Mouse (Mus musculus) Patski (cell line): Measurements from ENCODE around the gene L1cam. TPM values are rescaled to one million over a fixed set of nuclear protein-coding genes. Genes with fewer than 3 reads are reported as not detected.

Source experiments
- ATAC-seq: fragments of 100-300 bp; one replicate; pipeline ENCODE4 v1.8.0; 2021
- CTCF ChIA-PET: fragments of 350-600 bp; sonication (Branson Sonifier 250); formaldehyde crosslinking; loops from one replicate; lab custom pipeline; 2022; ENCODE audit warnings: inconsistent platforms; lab: Charles Lee
- POLR2A ChIA-PET: fragments of 350-600 bp; sonication (Branson Sonifier 250); formaldehyde crosslinking; loops from one replicate; lab custom pipeline; 2022; ENCODE audit warnings: antibody characterized with exemption, inconsistent platforms; lab: Charles Lee
- DNase-seq: peaks from one replicate; pipeline ENCODE4 v3.0.0-alpha.2; 2011; ENCODE audit warnings: low read depth, low spot score
- H3K27me3 ChIP-seq: fragments of 371-371 bp; one replicate; pipeline ENCODE4 v1.5.1; 2021
- CTCF ChIP-seq: fragments of 100-300 bp; IDR thresholded peaks from one replicate; pipeline ENCODE4 v1.5.1; 2021
- in situ Hi-C: fragments of 300-500 bp; cut with MboI; formaldehyde crosslinking; loops from 3 replicates; pipeline ENCODE4 v1.11.1; 2018; ENCODE audit warnings: low pct_unique_long_range_greater_than_20kb, mixed read lengths
- polyA plus RNA-seq: library from polyadenylated mRNA; unstranded; gene quantifications from one replicate; pipeline ENCODE4 v1.2.3, GENCODE M21; 2021

L1cam gene
- polyA plus RNA-seq, 1 experiment from 2014 or later = 320 TPM

DNA sequence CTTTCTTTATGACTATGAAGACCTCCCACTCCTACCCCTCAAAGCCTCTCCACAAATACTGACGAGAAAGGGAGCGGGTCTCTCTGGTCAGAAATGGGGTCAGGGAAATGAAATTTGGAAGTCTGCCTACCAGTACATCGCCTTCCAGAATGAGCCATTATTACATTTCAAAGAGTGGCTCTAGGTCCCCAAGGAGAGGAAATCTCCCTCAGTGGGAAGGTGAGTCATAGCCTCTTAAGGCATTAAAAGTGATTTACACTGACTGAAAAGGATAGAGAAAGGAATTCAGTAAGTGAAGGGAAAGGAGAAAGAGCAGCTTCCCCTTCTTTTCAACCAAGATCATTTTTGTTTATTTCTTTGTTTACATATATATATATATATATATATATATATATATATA, 59.2 kb downstream of the L1cam start:
- in situ Hi-C loops = no loop called here
- no peak for DNase-seq
- no peak for TF ChIP-seq CTCF
- H3K27me3 ChIP-seq = peaks cover 5% of the 10 kb centered on the region
- no peak for ATAC-seq
- ChIA-PET CTCF (no interaction called here), POLR2A (no interaction called here)

DNA sequence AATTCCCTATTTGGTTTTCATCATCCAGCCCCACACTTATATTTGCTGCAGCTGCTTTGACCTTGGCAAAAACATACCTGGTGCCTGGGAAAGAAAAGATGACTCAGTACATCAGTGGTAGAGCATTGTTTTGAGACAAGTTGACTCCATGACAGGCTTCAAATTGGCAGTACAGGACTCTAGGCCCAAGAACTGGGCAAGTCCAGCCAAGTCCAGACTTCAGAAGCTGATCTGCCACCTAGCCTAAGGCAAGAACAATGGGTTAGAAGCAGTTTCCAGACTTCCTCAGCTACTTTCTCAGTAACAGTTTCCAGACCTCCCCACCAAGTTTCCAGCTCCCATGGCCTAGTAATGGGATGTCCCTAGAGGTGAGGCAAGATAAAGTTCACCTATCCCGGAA, 60.2 kb downstream of the L1cam start:
- POLR2A ChIA-PET = no interaction called here
- DNase-seq (no peak), ATAC-seq (no peak)
- CTCF ChIA-PET = no interaction called here
- H3K27me3 ChIP-seq = peaks cover 7% of the 10 kb centered on the region
- in situ Hi-C loops = no loop called here
- TF ChIP-seq CTCF = no peak

DNA sequence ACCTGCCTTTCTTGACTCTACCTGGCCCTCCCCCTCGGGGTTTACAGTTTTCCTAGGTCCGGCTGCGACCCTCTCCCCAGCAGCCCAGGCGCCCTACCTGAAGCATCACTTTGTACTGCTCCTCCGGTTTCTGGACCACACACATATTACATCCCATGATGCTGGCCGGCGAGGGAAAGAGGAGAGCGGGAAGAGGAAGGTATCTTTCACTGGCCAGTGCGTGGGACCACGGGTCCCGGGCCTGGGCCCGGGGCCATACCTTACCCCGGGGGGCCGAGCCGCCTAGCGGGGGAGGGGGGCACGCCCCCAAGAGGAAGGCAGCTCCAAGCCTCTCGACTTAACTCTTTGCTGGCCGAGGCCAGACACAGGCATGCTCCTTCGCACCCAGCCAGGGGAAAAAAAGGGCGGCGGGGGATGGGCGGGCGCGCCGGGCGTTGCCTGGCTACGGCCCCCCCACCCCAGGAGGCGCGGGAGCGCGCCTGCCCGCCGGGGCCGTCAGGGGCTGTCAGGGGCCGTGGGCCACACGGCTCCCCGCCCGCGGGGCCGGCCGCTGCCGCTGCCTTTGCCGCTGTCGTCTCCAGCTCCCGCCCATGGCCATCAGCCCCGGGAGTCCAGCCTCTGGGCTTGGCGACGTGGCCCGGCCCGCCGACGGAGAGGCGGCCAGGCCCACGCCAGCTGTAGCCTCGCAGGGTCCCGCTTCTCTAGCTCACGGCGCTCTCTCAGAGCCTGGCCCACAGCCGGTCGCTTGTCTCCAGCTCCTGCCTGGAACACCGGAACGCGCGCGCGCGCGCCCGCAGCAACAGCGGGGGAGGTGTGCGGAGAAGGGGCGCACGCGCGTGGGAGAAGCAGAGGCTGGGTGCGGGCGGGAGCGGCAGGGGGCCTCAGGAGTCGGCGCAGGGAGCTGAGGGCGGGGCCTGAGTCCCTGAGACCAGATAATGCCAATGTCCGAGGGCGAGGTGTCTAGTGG, 71.4 kb downstream of the L1cam start, which contains the start of gene Pdzd4:
Gene Pdzd4 (minus strand): TSS at position 785 of the 967 bp plus-strand sequence.
- no peak for DNase-seq
- no peak for TF ChIP-seq CTCF
- in situ Hi-C loops = no loop called here
- peak; percentile 75 for ATAC-seq
- H3K27me3 ChIP-seq = peaks cover 7% of the 10 kb centered on the region
- POLR2A ChIA-PET = interaction anchor here (0.8 kb wide), 1 partner anchor 9 kb away, joined by 4 read pairs; no protein-coding TSS in a partner anchor
- CTCF ChIA-PET = interaction anchor here (1.1 kb wide), 1 partner anchor 26 kb away, joined by 3 read pairs; no protein-coding TSS in a partner anchor

DNA sequence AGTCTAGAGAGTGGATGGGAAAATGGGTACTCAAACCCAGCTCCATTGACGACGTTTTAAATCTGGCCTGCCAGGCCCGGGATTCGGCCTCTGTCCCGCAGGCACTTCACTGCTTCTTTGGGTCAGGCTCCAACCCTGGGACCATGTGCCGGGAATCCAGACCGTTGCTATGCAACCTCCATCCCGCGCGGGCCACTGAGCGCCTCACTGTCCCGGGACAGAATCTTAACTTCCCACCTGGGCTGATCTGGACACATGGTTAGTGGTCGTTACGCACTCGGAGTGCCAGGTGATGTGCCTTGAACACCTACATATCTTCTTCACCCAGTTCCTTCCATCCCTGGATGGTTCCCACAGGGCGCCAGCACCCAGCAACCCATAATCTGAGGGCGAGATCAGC, 72.2 kb downstream of the L1cam start:
- POLR2A ChIA-PET = interaction anchor here (0.8 kb wide), 1 partner anchor 8 kb away, joined by 4 read pairs; no protein-coding TSS in a partner anchor
- CTCF ChIA-PET = no interaction called here
- ATAC-seq = no peak
- DNase-seq = no peak
- TF ChIP-seq CTCF = no peak
- H3K27me3 ChIP-seq = peaks cover 15% of the 10 kb centered on the region
- in situ Hi-C loops = no loop called here

- in situ Hi-C loops = no loop called here
- no peak for TF ChIP-seq CTCF
- CTCF ChIA-PET = no interaction called here
- no peak for DNase-seq
- POLR2A ChIA-PET = no interaction called here
- peaks cover 9% of the 10 kb centered on the region for H3K27me3 ChIP-seq
- ATAC-seq = no peak
These were observed 79.2 kb downstream of the L1cam start for GRCm38 (mm10) chrX:73816596-73817314.

- ChIA-PET CTCF (interaction anchor here (1.0 kb wide), 1 partner anchor 12 kb away, joined by 3 read pairs; no protein-coding TSS in a partner anchor), POLR2A (interaction anchor here (1.0 kb wide), 1 partner anchor 9 kb away, joined by 4 read pairs; no protein-coding TSS in a partner anchor)
- in situ Hi-C loops = no loop called here
These were observed 80.8 kb downstream of the L1cam start for GRCm38 (mm10) chrX:73815072-73815471.

GRCm38 (mm10) chrX:73805814-73806213, 90.1 kb downstream of the L1cam start:
- in situ Hi-C loops = no loop called here
- DNase-seq (no peak), ATAC-seq (no peak)
- TF ChIP-seq CTCF = no peak
- H3K27me3 ChIP-seq = peaks cover 16% of the 10 kb centered on the region
- POLR2A ChIA-PET = interaction anchor here (0.7 kb wide), 1 partner anchor 47 kb away, joined by 8 read pairs; no protein-coding TSS in a partner anchor
- CTCF ChIA-PET = no interaction called here

More at GRCm38 (mm10) chrX:73815072-73815471, 80.8 kb downstream of the L1cam start:
- peaks cover 9% of the 10 kb centered on the region for H3K27me3 ChIP-seq
- no peak for DNase-seq
- no peak for ATAC-seq
- TF ChIP-seq CTCF = no peak

Other genes with a start within 250 kb of the L1cam start
- 0.18 TPM for gene Pnck, start 236.0 kb downstream of the L1cam start, polyA plus RNA-seq
- gene Slc6a8, start 223.0 kb downstream of the L1cam start, polyA plus RNA-seq = 192 TPM
- gene Bcap31, start 179.9 kb downstream of the L1cam start, polyA plus RNA-seq = 324 TPM
- gene Abcd1, start 179.5 kb downstream of the L1cam start, polyA plus RNA-seq = 13.3 TPM
- gene Plxnb3, start 139.0 kb downstream of the L1cam start, polyA plus RNA-seq = 0.06 TPM
- gene Srpk3, start 121.7 kb downstream of the L1cam start, polyA plus RNA-seq = 4.0 TPM
- 275 TPM for gene Idh3g, start 109.2 kb downstream of the L1cam start, polyA plus RNA-seq
- gene Ssr4, start 109.1 kb downstream of the L1cam start, polyA plus RNA-seq = 194 TPM
- 30.5 TPM for gene Pdzd4, start 71.1 kb downstream of the L1cam start, polyA plus RNA-seq
- gene Avpr2, start 4.0 kb downstream of the L1cam start, polyA plus RNA-seq = 0.05 TPM
- gene Arhgap4, start 25.8 kb upstream of the L1cam start, polyA plus RNA-seq = 1.0 TPM
- 98.0 TPM for gene Naa10, start 25.8 kb upstream of the L1cam start, polyA plus RNA-seq
- 166 TPM for gene Renbp, start 34.7 kb upstream of the L1cam start, polyA plus RNA-seq
- gene Hcfc1, start 70.3 kb upstream of the L1cam start, polyA plus RNA-seq = 81.1 TPM
- 106 TPM for gene Irak1, start 127.8 kb upstream of the L1cam start, polyA plus RNA-seq
- 0.24 TPM for gene Opn1mw, start 231.4 kb upstream of the L1cam start, polyA plus RNA-seq
- gene Mecp2, start 239.3 kb upstream of the L1cam start, polyA plus RNA-seq = 24.5 TPM